Mouse (Mus musculus) stomach, postnatal 0 days (tissue): ENCODE results near the gene Zrsr2. TPM values are rescaled to one million over a fixed set of nuclear protein-coding genes. Genes with fewer than 3 reads are reported as not detected.

Experiments used
- ATAC-seq: fragments of 200-750 bp; cut with Nextera tagmentation; 2 replicates; pipeline ENCODE4 v1.8.0; 2017; ENCODE audit not compliant: low FRiP score, low TSS enrichment
- DNase-seq: peaks from one replicate; pipeline ENCODE4 v3.0.0-alpha.2; 2016; ENCODE audit warnings: low spot score
- H3K27ac ChIP-seq: fragments of 300-500 bp; sonication (generic); replicated peaks from 2 replicates; pipeline ENCODE4 v1.5.1; 2014; ENCODE audit warnings: mild to moderate bottlenecking, control low read depth
- H3K27me3 ChIP-seq: fragments of 300-500 bp; sonication (generic); 2 replicates; pipeline ENCODE4 v1.6.1; 2014; ENCODE audit warnings: low read length; ENCODE audit not compliant: control insufficient read depth, insufficient read depth
- H3K36me3 ChIP-seq: fragments of 300-500 bp; sonication (generic); 2 replicates; pipeline ENCODE4 v1.6.1; 2014; ENCODE audit warnings: low read length, mixed read lengths; ENCODE audit not compliant: control insufficient read depth, insufficient read depth
- H3K4me1 ChIP-seq: fragments of 300-500 bp; sonication (generic); replicated peaks from 2 replicates; pipeline ENCODE4 v1.6.1; 2014; ENCODE audit warnings: antibody characterized with exemption; ENCODE audit not compliant: control insufficient read depth, insufficient read depth
- H3K4me2 ChIP-seq: fragments of 300-500 bp; sonication (generic); replicated peaks from 2 replicates; pipeline ENCODE4 v1.6.1; 2014; ENCODE audit warnings: low read depth, mild to moderate bottlenecking, control low read depth, moderate library complexity
- H3K4me3 ChIP-seq: fragments of 300-500 bp; sonication (generic); 2 replicates; pipeline ENCODE4 v1.5.1; 2014; ENCODE audit warnings: low read depth, low read length, control low read depth
- H3K9ac ChIP-seq: fragments of 300-500 bp; sonication (generic); 2 replicates; pipeline ENCODE4 v1.6.1; 2014; ENCODE audit warnings: mild to moderate bottlenecking, low read length, control low read depth, mixed read lengths
- H3K9me3 ChIP-seq: fragments of 300-500 bp; sonication (generic); 2 replicates; pipeline ENCODE4 v1.6.1; 2016; ENCODE audit warnings: low read length; ENCODE audit not compliant: control insufficient read depth
- CTCF ChIP-seq: IDR thresholded peaks from 2 replicates; pipeline ENCODE4 v1.5.1; 2016; ENCODE audit warnings: antibody characterized with exemption, low read depth, mild to moderate bottlenecking, moderate library complexity
- EP300 ChIP-seq: optimal IDR thresholded peaks from 2 replicates; pipeline ENCODE3; 2016; ENCODE audit warnings: antibody characterized with exemption
- WGBS: fragments of 180-500 bp; shearing (Covaris S2); extraction: QIAGEN DNeasy Blood & Tissue Kit; methylation state at CpG from one replicate; pipeline ENCODE4 v1.1.7; 2014; 5-methylcytosine and 5-hydroxymethylcytosine counted together
- polyA plus RNA-seq: library from polyadenylated mRNA; unstranded; fragments of >200 nt; fragmentation: Nextera tagmentation; extraction: Ambion mirVana; gene quantifications from 2 replicates; pipeline ENCODE4 v1.2.1, GENCODE M21; 2015

Gene Zrsr2
- polyA plus RNA-seq, 1 experiment from 2014 or later: 40.3 TPM

DNA sequence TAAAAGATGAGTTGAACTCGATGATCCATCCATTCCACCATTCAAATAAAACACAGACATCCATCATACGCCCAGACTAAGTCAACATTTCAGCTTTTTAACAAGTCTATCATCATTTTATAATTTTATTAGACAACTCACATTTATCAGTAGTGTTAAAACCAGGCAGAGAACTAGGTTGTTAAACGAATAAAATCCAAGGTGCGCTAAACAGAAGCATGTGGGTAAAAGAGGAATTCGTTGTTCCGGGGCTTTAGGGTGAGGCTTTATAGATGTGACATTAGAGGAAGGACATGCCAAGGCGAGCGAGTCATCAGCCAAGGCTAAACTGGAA lies 50.5 kb downstream of the Zrsr2 start:
- no peaks in the 10 kb centered on the region for H3K36me3 ChIP-seq
- H3K4me3 ChIP-seq: peak overlapping the region; percentile 55
- no peak for ATAC-seq
- DNase-seq: no peak
- H3K9me3 ChIP-seq: no peaks in the 10 kb centered on the region
- H3K4me2 ChIP-seq: peak overlapping the region; percentile 51
- WGBS: 22% methylated on average over 8 of the region's 8 CpGs
- no peaks in the 10 kb centered on the region for H3K27me3 ChIP-seq
- TF ChIP-seq CTCF: no peak
- no peak for TF ChIP-seq EP300
- H3K9ac ChIP-seq: peak overlapping the region; percentile 50; the same call in 1 of the 2 replicates
- no peak overlapping the region for H3K27ac ChIP-seq
- no peaks in the 10 kb centered on the region for H3K4me1 ChIP-seq

DNA sequence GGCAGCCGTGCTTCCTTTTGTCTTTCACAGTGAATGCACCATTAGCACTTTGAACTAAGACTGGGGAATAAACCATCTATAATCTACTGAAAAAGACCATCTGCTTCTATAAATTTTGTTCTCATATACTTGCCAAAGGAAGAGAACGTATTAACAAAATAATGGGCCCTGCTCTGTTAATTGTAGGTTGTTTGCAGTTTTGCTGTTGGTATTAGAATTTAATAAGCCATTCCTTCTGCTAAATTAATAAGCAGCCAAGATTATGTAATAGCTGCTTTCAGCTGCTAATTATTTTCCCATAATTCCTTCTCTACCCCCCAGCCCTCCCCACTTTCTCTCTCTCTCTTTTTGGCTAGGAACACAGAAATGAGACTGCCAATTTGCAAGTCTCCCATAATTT lies 51.6 kb downstream of the Zrsr2 start:
- DNase-seq (no peak), ATAC-seq (no peak)
- Histone ChIP-seq H3K27me3 (no peaks in the 10 kb centered on the region), H3K4me2 (no peak overlapping the region), H3K9ac (no peak overlapping the region), H3K27ac (no peak overlapping the region), H3K4me3 (no peak overlapping the region), H3K4me1 (no peaks in the 10 kb centered on the region), H3K9me3 (no peaks in the 10 kb centered on the region), H3K36me3 (no peaks in the 10 kb centered on the region)
- no peak for TF ChIP-seq EP300
- TF ChIP-seq CTCF: no peak
- 74% methylated on average over 2 of the region's 2 CpGs for WGBS

GRCm38 (mm10) chrX:163899431-163900020 lies 58.9 kb downstream of the Zrsr2 start:
- no peaks in the 10 kb centered on the region for H3K4me1 ChIP-seq
- no peak for TF ChIP-seq EP300
- TF ChIP-seq CTCF: no peak
- no peak overlapping the region for H3K9ac ChIP-seq
- no peak overlapping the region for H3K27ac ChIP-seq
- no peak for DNase-seq
- H3K4me3 ChIP-seq: no peak overlapping the region
- H3K4me2 ChIP-seq: no peak overlapping the region
- 59% methylated on average over 5 of the region's 5 CpGs for WGBS
- H3K9me3 ChIP-seq: no peaks in the 10 kb centered on the region
- no peaks in the 10 kb centered on the region for H3K36me3 ChIP-seq
- H3K27me3 ChIP-seq: no peaks in the 10 kb centered on the region
- no peak for ATAC-seq

GRCm38 (mm10) chrX:163897354-163897753 lies 61.1 kb downstream of the Zrsr2 start:
- H3K27me3 ChIP-seq: no peaks in the 10 kb centered on the region
- 56% methylated on average over 1 of the region's 1 CpGs for WGBS
- ATAC-seq (no peak), DNase-seq (no peak)
- no peaks in the 10 kb centered on the region for H3K36me3 ChIP-seq
- H3K4me3 ChIP-seq: no peak overlapping the region
- H3K9ac ChIP-seq: no peak overlapping the region
- no peaks in the 10 kb centered on the region for H3K9me3 ChIP-seq
- H3K4me2 ChIP-seq: no peak overlapping the region
- TF ChIP-seq CTCF (no peak), EP300 (no peak)
- H3K27ac ChIP-seq: no peak overlapping the region
- no peaks in the 10 kb centered on the region for H3K4me1 ChIP-seq

DNA sequence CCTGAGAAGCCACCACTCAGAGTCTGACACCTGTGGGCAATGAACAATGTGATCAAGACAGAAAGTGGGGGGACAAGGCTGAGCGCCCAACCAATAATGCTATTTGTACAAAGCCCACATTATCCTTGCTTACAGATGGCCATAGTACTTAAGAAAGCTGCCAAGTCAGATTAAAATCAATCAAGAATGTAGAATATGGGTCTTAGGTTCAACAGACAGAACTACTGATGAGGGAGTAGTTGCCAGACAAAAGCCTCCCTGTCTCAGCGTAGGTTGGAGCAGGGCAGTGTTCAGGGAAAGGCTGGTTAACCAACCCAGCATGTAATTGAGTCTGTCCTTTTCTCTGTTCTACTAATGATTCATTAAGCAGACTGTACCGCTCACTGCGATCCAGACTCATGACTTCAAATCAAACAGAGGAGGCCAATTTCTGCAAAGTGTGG lies 72.9 kb downstream of the Zrsr2 start:
- ATAC-seq: no peak
- Histone ChIP-seq H3K9ac (no peak overlapping the region), H3K9me3 (no peaks in the 10 kb centered on the region), H3K27me3 (no peaks in the 10 kb centered on the region), H3K4me3 (no peak overlapping the region), H3K36me3 (no peaks in the 10 kb centered on the region), H3K4me2 (no peak overlapping the region), H3K27ac (no peak overlapping the region), H3K4me1 (no peaks in the 10 kb centered on the region)
- no peak for DNase-seq
- no peak for TF ChIP-seq EP300
- TF ChIP-seq CTCF: no peak
- 68% methylated on average over 4 of the region's 4 CpGs for WGBS

Other genes with a start within 250 kb of the Zrsr2 start
- gene Rnf138rt1, start 197.3 kb downstream of the Zrsr2 start, polyA plus RNA-seq: 0.25 and 0.53 TPM in 2 replicates
- 9.4 and 9.7 TPM in 2 replicates for gene Ap1s2, start 49.6 kb downstream of the Zrsr2 start, polyA plus RNA-seq
- 3.8 and 4.2 TPM in 2 replicates for gene Car5b, start 69.3 kb upstream of the Zrsr2 start, polyA plus RNA-seq
- 8.9 and 9.5 TPM in 2 replicates for gene Siah1b, start 117.8 kb upstream of the Zrsr2 start, polyA plus RNA-seq
- gene Cltrn, start 130.2 kb upstream of the Zrsr2 start, polyA plus RNA-seq: 1.5 and 1.7 TPM in 2 replicates
- gene Ace2, start 180.7 kb upstream of the Zrsr2 start, polyA plus RNA-seq: 40.4 and 47.7 TPM in 2 replicates